Mouse (Mus musculus) heart, embryonic 13.5 days (tissue): ENCODE data around the gene Oxa1l. TPM values are rescaled to one million over a fixed set of nuclear protein-coding genes. Genes with fewer than 3 reads are reported as not detected.

ENCODE experiments used
- ATAC-seq: fragments of 200-750 bp; cut with Nextera tagmentation; 2 replicates; pipeline ENCODE4 v1.8.0; 2017; ENCODE audit warnings: moderate TSS enrichment; ENCODE audit not compliant: insufficient number of reproducible peaks, low FRiP score, low TSS enrichment; ENCODE audit errors: extremely low read depth
- H3K27ac ChIP-seq: fragments of 300-500 bp; sonication (generic); replicated peaks from 2 replicates; pipeline ENCODE4 v1.5.1; 2015; ENCODE audit warnings: moderate library complexity, mild to moderate bottlenecking, inconsistent platforms
- H3K27me3 ChIP-seq: fragments of 300-500 bp; sonication (generic); replicated peaks from 2 replicates; pipeline ENCODE4 v1.6.1; 2015; ENCODE audit warnings: mild to moderate bottlenecking, inconsistent platforms
- H3K36me3 ChIP-seq: fragments of 300-500 bp; sonication (generic); 2 replicates; pipeline ENCODE4 v1.6.1; 2015; ENCODE audit warnings: mild to moderate bottlenecking, inconsistent platforms
- H3K4me1 ChIP-seq: fragments of 300-500 bp; sonication (generic); 2 replicates; pipeline ENCODE4 v1.6.1; 2015; ENCODE audit warnings: inconsistent platforms
- H3K4me2 ChIP-seq: fragments of 300-500 bp; sonication (generic); 2 replicates; pipeline ENCODE4 v1.6.1; 2015; ENCODE audit warnings: inconsistent platforms, mild to moderate bottlenecking, moderate library complexity
- H3K4me3 ChIP-seq: fragments of 300-500 bp; sonication (generic); 2 replicates; pipeline ENCODE4 v1.5.1; 2015; ENCODE audit warnings: moderate library complexity, mild to moderate bottlenecking, inconsistent platforms
- H3K9ac ChIP-seq: fragments of 300-500 bp; sonication (generic); 2 replicates; pipeline ENCODE4 v1.6.1; 2015; ENCODE audit warnings: inconsistent platforms, mild to moderate bottlenecking, moderate library complexity
- H3K9me3 ChIP-seq: fragments of 300-500 bp; sonication (generic); 2 replicates; pipeline ENCODE4 v1.6.1; 2016; ENCODE audit warnings: inconsistent platforms
- WGBS: fragments of 180-500 bp; shearing (Covaris S2); methylation state at CpG from one replicate; pipeline ENCODE4 v1.1.7; 2015; ENCODE audit warnings: mixed read lengths; 5-methylcytosine and 5-hydroxymethylcytosine counted together
- polyA plus RNA-seq: library from polyadenylated mRNA; unstranded; fragments of >200 nt; fragmentation: Nextera tagmentation; extraction: Ambion mirVana; gene quantifications from 2 replicates; pipeline ENCODE4 v1.2.1, GENCODE M21; 2015

The Oxa1l gene
- polyA plus RNA-seq, 1 experiment from 2014 or later: 49.4 TPM

GRCm38 (mm10) chr14:54412629-54413170 is 52.1 kb downstream of the Oxa1l start:
- H3K9ac ChIP-seq: no peak overlapping the region
- H3K9me3 ChIP-seq: no peaks in the 10 kb centered on the region
- no peaks in the 10 kb centered on the region for H3K27me3 ChIP-seq
- peak overlapping the region; percentile 52; the same call in 1 of the 2 replicates for H3K27ac ChIP-seq
- no peak for ATAC-seq
- H3K4me1 ChIP-seq: peaks cover 54% of the 10 kb centered on the region
- peak overlapping the region; percentile 65 for H3K4me2 ChIP-seq
- H3K36me3 ChIP-seq: no peaks in the 10 kb centered on the region
- WGBS: 46% methylated on average over 2 of the region's 2 CpGs
- no peak overlapping the region for H3K4me3 ChIP-seq

- peak overlapping the region; percentile 72 for H3K9ac ChIP-seq
- H3K4me3 ChIP-seq: peak overlapping the region; percentile 34
- H3K9me3 ChIP-seq: no peaks in the 10 kb centered on the region
- no peaks in the 10 kb centered on the region for H3K27me3 ChIP-seq
- peak overlapping the region; percentile 65 for H3K4me2 ChIP-seq
- no peaks in the 10 kb centered on the region for H3K36me3 ChIP-seq
- 11% methylated on average over 18 of the region's 18 CpGs for WGBS
- peaks cover 57% of the 10 kb centered on the region for H3K4me1 ChIP-seq
- peak; percentile 37; the same call in 1 of the 2 replicates for ATAC-seq
- H3K27ac ChIP-seq: peak overlapping the region; percentile 52
Observed at GRCm38 (mm10) chr14:54413877-54414700, 53.5 kb downstream of the Oxa1l start.

- H3K4me3 ChIP-seq: no peak overlapping the region
- H3K27ac ChIP-seq: no peak overlapping the region
- WGBS: 17% methylated on average over 13 of the region's 13 CpGs
- H3K9me3 ChIP-seq: no peaks in the 10 kb centered on the region
- H3K4me2 ChIP-seq: peak overlapping the region; percentile 22
- no peaks in the 10 kb centered on the region for H3K27me3 ChIP-seq
- no peak for ATAC-seq
- H3K4me1 ChIP-seq: peaks cover 45% of the 10 kb centered on the region
- H3K36me3 ChIP-seq: no peaks in the 10 kb centered on the region
- H3K9ac ChIP-seq: peak overlapping the region; percentile 50; the same call in 1 of the 2 replicates
Observed at GRCm38 (mm10) chr14:54415241-54416020, 54.8 kb downstream of the Oxa1l start.

GRCm38 (mm10) chr14:54416229-54416775 is 55.7 kb downstream of the Oxa1l start:
- no peak overlapping the region for H3K27ac ChIP-seq
- H3K9me3 ChIP-seq: no peaks in the 10 kb centered on the region
- H3K4me3 ChIP-seq: no peak overlapping the region
- 52% methylated on average over 5 of the region's 5 CpGs for WGBS
- H3K4me2 ChIP-seq: no peak overlapping the region
- ATAC-seq: no peak
- no peaks in the 10 kb centered on the region for H3K27me3 ChIP-seq
- no peak overlapping the region for H3K9ac ChIP-seq
- peaks cover 43% of the 10 kb centered on the region for H3K4me1 ChIP-seq
- no peaks in the 10 kb centered on the region for H3K36me3 ChIP-seq

GRCm38 (mm10) chr14:54416830-54417229 is 56.2 kb downstream of the Oxa1l start:
- 74% methylated on average over 4 of the region's 4 CpGs for WGBS
- H3K9ac ChIP-seq: no peak overlapping the region
- peak overlapping the region; percentile 38; the same call in 1 of the 2 replicates for H3K4me3 ChIP-seq
- no peaks in the 10 kb centered on the region for H3K27me3 ChIP-seq
- H3K36me3 ChIP-seq: no peaks in the 10 kb centered on the region
- no peak for ATAC-seq
- H3K4me2 ChIP-seq: peak overlapping the region; percentile 63
- no peak overlapping the region; the same call in 1 of the 2 replicates for H3K27ac ChIP-seq
- H3K4me1 ChIP-seq: peaks cover 44% of the 10 kb centered on the region
- no peaks in the 10 kb centered on the region for H3K9me3 ChIP-seq

GRCm38 (mm10) chr14:54417623-54418081 is 57.0 kb downstream of the Oxa1l start, which contains the start of gene Slc7a7:
Gene Slc7a7 (minus strand): TSS chr14:54417780.
- Histone ChIP-seq H3K4me2 (peak within 1 kb of the TSS; percentile 63), H3K27me3 (no peaks in the 10 kb centered on the region), H3K9me3 (no peaks in the 10 kb centered on the region), H3K9ac (peak within 1 kb of the TSS; percentile 57), H3K27ac (peak within 1 kb of the TSS; percentile 46), H3K4me1 (peaks cover 44% of the 10 kb centered on the region), H3K36me3 (no peaks in the 10 kb centered on the region), H3K4me3 (peak within 1 kb of the TSS; percentile 38)
- no peak for ATAC-seq
- 6% methylated on average over 19 of the region's 19 CpGs for WGBS

Other genes with a start within 250 kb of the Oxa1l start
- gene Dad1, start 106.7 kb upstream of the Oxa1l start, polyA plus RNA-seq: 391 and 412 TPM in 2 replicates
- 85.8 and 87.0 TPM in 2 replicates for gene Abhd4, start 106.6 kb upstream of the Oxa1l start, polyA plus RNA-seq
- gene Olfr49, start 75.9 kb upstream of the Oxa1l start, polyA plus RNA-seq: not detected in 2 replicates
- 9.6 and 10.8 TPM in 2 replicates for gene Slc7a7, start 56.9 kb downstream of the Oxa1l start, polyA plus RNA-seq
- 226 and 256 TPM in 2 replicates for gene Mrpl52, start 66.1 kb downstream of the Oxa1l start, polyA plus RNA-seq
- gene Mmp14, start 70.8 kb downstream of the Oxa1l start, polyA plus RNA-seq: 97.4 and 98.7 TPM in 2 replicates
- 42.1 and 42.2 TPM in 2 replicates for gene Lrp10, start 103.3 kb downstream of the Oxa1l start, polyA plus RNA-seq
- 1.6 and 2.0 TPM in 2 replicates for gene Rem2, start 115.3 kb downstream of the Oxa1l start, polyA plus RNA-seq
- gene Prmt5, start 156.7 kb downstream of the Oxa1l start, polyA plus RNA-seq: 58.5 and 64.5 TPM in 2 replicates
- 42.0 and 43.5 TPM in 2 replicates for gene Haus4, start 193.8 kb downstream of the Oxa1l start, polyA plus RNA-seq
- gene Ajuba, start 216.7 kb downstream of the Oxa1l start, polyA plus RNA-seq: 28.1 and 29.6 TPM in 2 replicates
- 5.8 and 6.0 TPM in 2 replicates for gene 4931414P19Rik, start 245.2 kb downstream of the Oxa1l start, polyA plus RNA-seq